Mouse (Mus musculus): ENCODE measurements at regions not wholly inside any gene's neighbourhood (a gene's known extent, or its start where the extent isn't known, plus 50 kb on each side); places are given as distances from the start of the nearest gene placed in this dataset.

GRCm38 (mm10) chr9:116324971-116325370 is 149.8 kb upstream of the Tgfbr2 start:
- TF ChIP-seq HCFC1 (IDR thresholded peaks at IDR 0.05; ENCODE audit: borderline replicate concordance, insufficient read depth, low read length) (no peak), MAFK (IDR thresholded peaks at IDR 0.05; ENCODE audit: insufficient read depth, low read depth, low read length) (no peak), CHD2 (IDR thresholded peaks at IDR 0.05; ENCODE audit: low read depth, low read length) (no peak), ZNF384 (IDR thresholded peaks at IDR 0.05; ENCODE audit: low read depth, low read length) (no peak), ZC3H11A (IDR thresholded peaks at IDR 0.05; ENCODE audit: borderline replicate concordance, low read depth, low read length) (no peak)
